Mouse (Mus musculus): ENCODE measurements around the gene Plscr3. TPM values are rescaled to one million over a fixed set of nuclear protein-coding genes. Genes with fewer than 3 reads are reported as not detected.

The Plscr3 gene
- polyA plus RNA-seq, 1 experiment from 2014 or later, result 42.0 TPM

DNA sequence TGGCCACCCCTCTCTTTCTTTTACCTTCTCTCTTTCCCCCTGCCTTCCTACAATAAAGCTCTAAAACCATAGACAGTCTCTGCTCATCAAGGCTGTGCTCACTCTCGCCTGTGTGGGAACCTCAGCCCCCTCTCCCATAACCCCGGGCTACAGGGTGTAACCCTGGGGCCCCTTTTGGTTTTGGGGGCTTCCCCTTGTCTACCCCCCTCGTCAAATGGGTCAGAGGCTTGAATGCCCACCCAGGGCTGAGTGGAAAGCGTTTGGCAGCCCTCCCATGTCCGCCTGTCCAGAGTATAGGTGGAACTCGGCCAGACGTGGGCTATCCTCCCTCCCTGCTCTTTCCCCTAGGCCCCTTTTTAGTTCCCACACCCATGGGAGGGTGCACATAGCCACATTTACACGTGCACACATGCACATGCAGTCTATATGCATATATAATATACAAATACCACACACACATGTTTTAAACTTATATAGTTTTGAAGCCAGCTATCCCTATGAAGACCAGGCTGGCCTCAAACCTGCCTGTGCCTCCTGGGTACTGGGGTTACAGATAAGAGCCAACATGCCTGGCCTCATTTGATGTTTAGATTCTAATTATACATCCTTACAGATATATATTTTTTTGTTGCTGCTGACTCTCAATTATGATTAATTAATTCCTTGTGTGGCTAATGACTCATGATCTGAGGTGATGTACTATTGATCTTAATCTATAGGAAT is 18.1 kb downstream of the Plscr3 start:
- WGBS, result 53% methylated on average over 8 of the region's 8 CpGs
- no peaks in the 10 kb centered on the region for H3K36me3 ChIP-seq (ENCODE audit: control insufficient read depth, insufficient read depth)
- ATAC-seq, result no peak
- H3K9me3 ChIP-seq (ENCODE audit: control insufficient read depth), result no peaks in the 10 kb centered on the region
- no peak overlapping the region for H3K4me2 ChIP-seq (replicated peaks; ENCODE audit: low read depth)
- TF ChIP-seq CTCF (IDR thresholded peaks at IDR 0.05; ENCODE audit: low read depth), result no peak
- no peak overlapping the region for H3K4me3 ChIP-seq (ENCODE audit: low read depth, low read length)
- no peaks in the 10 kb centered on the region for H3K27me3 ChIP-seq (replicated peaks; ENCODE audit: control insufficient read depth, insufficient read depth, low read length)
- no peaks in the 10 kb centered on the region for H3K4me1 ChIP-seq (replicated peaks; ENCODE audit: control insufficient read depth, insufficient read depth, low read length)
- H3K9ac ChIP-seq (ENCODE audit: low read depth, low read length), result no peak overlapping the region
- no peak overlapping the region for H3K27ac ChIP-seq (ENCODE audit: low read depth, low read length)

DNA sequence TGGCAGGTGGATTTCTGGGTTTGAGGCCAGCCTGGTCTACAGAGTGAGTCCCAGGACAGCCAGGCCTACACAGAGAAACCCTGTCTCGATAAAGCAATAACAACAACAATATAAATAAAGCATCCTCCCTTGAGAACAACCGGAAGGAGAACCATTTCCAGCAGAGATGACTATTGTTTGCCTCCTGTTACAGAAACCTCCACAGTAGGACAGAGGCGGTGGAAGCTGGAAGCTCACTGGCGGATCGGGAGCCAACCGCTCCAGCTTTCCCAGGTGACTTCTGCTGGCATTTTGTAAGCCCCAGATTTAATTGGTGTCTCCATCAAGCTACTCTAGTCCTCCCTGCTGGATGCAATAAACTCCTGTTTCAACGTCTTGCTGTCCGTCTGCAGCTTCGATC is 19.4 kb downstream of the Plscr3 start:
- no peak overlapping the region for H3K27ac ChIP-seq (ENCODE audit: low read depth, low read length)
- H3K4me2 ChIP-seq (replicated peaks; ENCODE audit: low read depth), result no peak overlapping the region
- H3K36me3 ChIP-seq (ENCODE audit: control insufficient read depth, insufficient read depth), result no peaks in the 10 kb centered on the region
- no peaks in the 10 kb centered on the region for H3K4me1 ChIP-seq (replicated peaks; ENCODE audit: control insufficient read depth, insufficient read depth, low read length)
- no peak for ATAC-seq
- no peak overlapping the region for H3K9ac ChIP-seq (ENCODE audit: low read depth, low read length)
- no peaks in the 10 kb centered on the region for H3K27me3 ChIP-seq (replicated peaks; ENCODE audit: control insufficient read depth, insufficient read depth, low read length)
- WGBS, result 82% methylated on average over 9 of the region's 9 CpGs
- no peak for TF ChIP-seq CTCF (IDR thresholded peaks at IDR 0.05; ENCODE audit: low read depth)
- no peak overlapping the region for H3K4me3 ChIP-seq (ENCODE audit: low read depth, low read length)
- no peaks in the 10 kb centered on the region for H3K9me3 ChIP-seq (ENCODE audit: control insufficient read depth)

DNA sequence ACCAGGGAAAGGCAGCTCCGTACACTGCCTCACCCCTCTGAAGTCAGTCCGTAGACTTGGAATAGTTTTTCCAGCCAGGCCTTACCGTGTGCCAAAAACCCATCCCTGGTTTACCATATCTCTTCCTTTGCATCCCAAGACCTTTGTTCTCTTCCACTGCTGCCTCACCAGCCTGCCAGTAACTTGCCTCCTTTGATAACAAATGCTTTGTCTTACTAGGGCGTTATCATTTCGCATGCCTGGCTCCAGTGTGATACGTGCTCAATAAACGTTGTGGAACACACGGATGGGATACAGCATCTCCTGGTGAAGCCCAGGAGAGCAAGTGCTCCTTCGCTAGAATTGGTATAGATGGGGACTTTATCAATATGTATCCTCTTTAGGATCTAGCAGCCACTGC is 21.2 kb downstream of the Plscr3 start:
- WGBS, result 47% methylated on average over 9 of the region's 9 CpGs

DNA sequence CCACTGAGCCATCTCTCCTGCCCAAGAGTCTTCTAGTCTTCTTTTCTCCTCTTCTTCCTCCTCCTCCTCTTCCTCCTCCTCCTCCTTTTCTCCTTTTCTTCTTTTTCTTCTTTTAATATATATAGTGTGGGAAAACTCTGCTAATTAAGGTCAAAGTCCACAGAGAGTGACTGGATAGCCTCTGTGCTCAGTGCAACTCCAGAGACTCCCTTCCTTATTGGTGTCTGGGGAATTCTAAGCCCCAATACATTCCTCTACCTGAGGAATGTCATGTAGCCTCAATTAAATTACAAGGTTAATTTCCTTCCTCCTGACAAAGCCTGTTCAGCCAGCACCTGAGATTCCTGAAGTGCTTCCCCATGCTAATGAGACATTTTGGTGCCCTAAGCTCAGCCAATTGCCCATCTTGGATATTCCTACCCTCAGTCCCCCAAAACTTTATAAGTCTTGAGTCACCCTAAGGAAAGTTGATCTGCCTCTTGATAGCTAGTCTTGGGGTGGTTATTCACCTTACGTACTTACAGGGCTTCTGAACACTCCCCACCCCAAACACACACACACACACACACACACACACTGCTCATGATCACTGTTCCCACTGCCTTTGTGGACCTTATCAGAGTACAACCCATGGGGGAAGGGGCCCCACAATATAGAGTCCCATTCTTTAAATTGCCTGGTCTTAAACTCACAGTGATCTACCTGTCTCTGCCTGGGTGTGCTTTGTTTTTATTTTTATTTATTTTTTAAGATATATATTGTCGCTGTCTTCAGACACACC is 24.3 kb downstream of the Plscr3 start:
- TF ChIP-seq CTCF (IDR thresholded peaks at IDR 0.05; ENCODE audit: low read depth), result no peak
- Histone ChIP-seq H3K4me3 (ENCODE audit: low read depth, low read length) (no peak overlapping the region), H3K4me2 (replicated peaks; ENCODE audit: low read depth) (no peak overlapping the region), H3K4me1 (replicated peaks; ENCODE audit: control insufficient read depth, insufficient read depth, low read length) (no peaks in the 10 kb centered on the region), H3K9ac (ENCODE audit: low read depth, low read length) (no peak overlapping the region), H3K9me3 (ENCODE audit: control insufficient read depth) (no peaks in the 10 kb centered on the region), H3K27me3 (replicated peaks; ENCODE audit: control insufficient read depth, insufficient read depth, low read length) (no peaks in the 10 kb centered on the region), H3K27ac (ENCODE audit: low read depth, low read length) (no peak overlapping the region), H3K36me3 (ENCODE audit: control insufficient read depth, insufficient read depth) (no peaks in the 10 kb centered on the region)
- peak; percentile 73 for ATAC-seq
- WGBS, result 63% methylated on average over 2 of the region's 2 CpGs

More for the DNA sequence above, 21.2 kb downstream of the Plscr3 start:
- no peaks in the 10 kb centered on the region for H3K27me3 ChIP-seq (replicated peaks; ENCODE audit: control insufficient read depth, insufficient read depth, low read length)
- no peaks in the 10 kb centered on the region for H3K4me1 ChIP-seq (replicated peaks; ENCODE audit: control insufficient read depth, insufficient read depth, low read length)
- no peak overlapping the region for H3K9ac ChIP-seq (ENCODE audit: low read depth, low read length)
- H3K9me3 ChIP-seq (ENCODE audit: control insufficient read depth), result no peaks in the 10 kb centered on the region
- H3K4me2 ChIP-seq (replicated peaks; ENCODE audit: low read depth), result no peak overlapping the region
- H3K4me3 ChIP-seq (ENCODE audit: low read depth, low read length), result no peak overlapping the region
- no peak for TF ChIP-seq CTCF (IDR thresholded peaks at IDR 0.05; ENCODE audit: low read depth)
- H3K27ac ChIP-seq (ENCODE audit: low read depth, low read length), result no peak overlapping the region
- no peaks in the 10 kb centered on the region for H3K36me3 ChIP-seq (ENCODE audit: control insufficient read depth, insufficient read depth)
- ATAC-seq, result no peak

DNA sequence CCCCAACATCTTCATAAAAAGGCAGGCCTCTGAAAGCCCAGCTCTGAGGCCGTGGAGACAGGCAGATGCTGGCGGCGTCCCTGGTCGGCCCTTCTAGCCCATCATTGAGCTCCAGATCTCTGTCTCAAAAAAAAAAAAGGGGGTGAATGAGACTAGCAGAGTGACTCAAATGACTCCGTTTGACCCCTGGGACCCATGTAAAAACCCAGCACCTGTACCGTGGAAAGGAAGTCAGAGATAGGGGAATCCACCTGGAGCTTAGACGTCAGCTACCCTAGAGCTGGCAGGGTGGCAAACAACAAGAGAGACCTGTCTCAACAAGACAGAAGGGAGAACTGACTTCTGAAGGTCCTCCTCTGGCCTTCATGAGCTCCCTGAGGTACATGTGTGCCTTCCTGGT is 25.6 kb downstream of the Plscr3 start:
- Histone ChIP-seq H3K27ac (ENCODE audit: low read depth, low read length) (no peak overlapping the region), H3K4me1 (replicated peaks; ENCODE audit: control insufficient read depth, insufficient read depth, low read length) (no peaks in the 10 kb centered on the region), H3K27me3 (replicated peaks; ENCODE audit: control insufficient read depth, insufficient read depth, low read length) (no peaks in the 10 kb centered on the region), H3K9ac (ENCODE audit: low read depth, low read length) (no peak overlapping the region), H3K9me3 (ENCODE audit: control insufficient read depth) (no peaks in the 10 kb centered on the region), H3K4me2 (replicated peaks; ENCODE audit: low read depth) (no peak overlapping the region), H3K4me3 (ENCODE audit: low read depth, low read length) (no peak overlapping the region), H3K36me3 (ENCODE audit: control insufficient read depth, insufficient read depth) (no peaks in the 10 kb centered on the region)
- WGBS, result 86% methylated on average over 7 of the region's 7 CpGs
- ATAC-seq, result no peak
- TF ChIP-seq CTCF (IDR thresholded peaks at IDR 0.05; ENCODE audit: low read depth), result no peak

DNA sequence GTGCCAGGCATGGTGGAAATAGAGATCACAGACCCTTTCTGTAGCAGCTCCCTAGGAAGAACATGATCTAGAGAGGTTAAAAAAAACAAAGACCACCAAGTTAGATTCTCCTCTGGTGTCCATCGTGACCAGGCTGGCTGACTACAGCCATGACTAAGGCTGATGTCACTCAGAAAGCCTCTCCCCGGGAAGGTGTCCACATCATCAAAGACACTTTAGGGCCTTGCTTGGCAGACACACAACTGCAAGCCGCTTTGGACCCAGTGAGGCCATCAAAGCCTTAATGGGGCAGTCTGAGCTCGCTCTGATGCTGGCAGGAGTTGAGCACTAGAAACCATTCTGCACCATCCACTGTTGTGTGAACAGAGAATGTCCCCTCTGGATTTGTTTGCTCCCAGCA is 26.3 kb downstream of the Plscr3 start:
- Histone ChIP-seq H3K27me3 (replicated peaks; ENCODE audit: control insufficient read depth, insufficient read depth, low read length) (no peaks in the 10 kb centered on the region), H3K4me1 (replicated peaks; ENCODE audit: control insufficient read depth, insufficient read depth, low read length) (no peaks in the 10 kb centered on the region), H3K36me3 (ENCODE audit: control insufficient read depth, insufficient read depth) (no peaks in the 10 kb centered on the region), H3K4me2 (replicated peaks; ENCODE audit: low read depth) (no peak overlapping the region), H3K27ac (ENCODE audit: low read depth, low read length) (no peak overlapping the region), H3K4me3 (ENCODE audit: low read depth, low read length) (no peak overlapping the region), H3K9ac (ENCODE audit: low read depth, low read length) (no peak overlapping the region), H3K9me3 (ENCODE audit: control insufficient read depth) (no peaks in the 10 kb centered on the region)
- WGBS, result 82% methylated on average over 4 of the region's 4 CpGs
- TF ChIP-seq CTCF (IDR thresholded peaks at IDR 0.05; ENCODE audit: low read depth), result no peak
- ATAC-seq, result no peak
